Mouse (Mus musculus): ENCODE results near the gene 2610028H24Rik.

2610028H24Rik gene

GRCm38 (mm10) chr10:76448851-76449250, at the start of gene 2610028H24Rik:
TSS of gene 2610028H24Rik (plus strand) at chr10:76449081.
- DNase-seq (ENCODE audit: extremely low read depth, low read depth, low spot score) = no peak

GRCm38 (mm10) chr10:76408520-76408919, 40.4 kb upstream of the 2610028H24Rik start:
- no peak for DNase-seq (ENCODE audit: extremely low read depth, low read depth, low spot score)

GRCm38 (mm10) chr10:76416811-76417210, 32.1 kb upstream of the 2610028H24Rik start:
- DNase-seq (ENCODE audit: extremely low read depth, low read depth, low spot score) = no peak

GRCm38 (mm10) chr10:76425674-76426073, 23.2 kb upstream of the 2610028H24Rik start:
- DNase-seq (ENCODE audit: extremely low read depth, low read depth, low spot score) = no peak

GRCm38 (mm10) chr10:76433925-76434324, 15.0 kb upstream of the 2610028H24Rik start:
- no peak for DNase-seq (ENCODE audit: extremely low read depth, low read depth, low spot score)

- no peak for DNase-seq (ENCODE audit: extremely low read depth, low read depth, low spot score)
Measured at GRCm38 (mm10) chr10:76439107-76439890, 9.6 kb upstream of the 2610028H24Rik start.

- DNase-seq (ENCODE audit: extremely low read depth, low read depth, low spot score) = no peak
Measured at GRCm38 (mm10) chr10:76440281-76440680, 8.6 kb upstream of the 2610028H24Rik start, which contains the start of gene AC141477.1. TSS of gene AC141477.1 (minus strand) at chr10:76440444.

- DNase-seq (ENCODE audit: extremely low read depth, low read depth, low spot score) = peak; percentile 43
Measured at GRCm38 (mm10) chr10:76442178-76443088, 6.4 kb upstream of the 2610028H24Rik start, which contains the start of gene Pcnt. TSS of gene Pcnt (minus strand) at chr10:76442786.

GRCm38 (mm10) chr10:76445996-76446681, 2.7 kb upstream of the 2610028H24Rik start:
- no peak for DNase-seq (ENCODE audit: extremely low read depth, low read depth, low spot score)

- no peak for DNase-seq (ENCODE audit: extremely low read depth, low read depth, low spot score)
Measured at GRCm38 (mm10) chr10:76447406-76448229, 1.3 kb upstream of the 2610028H24Rik start.

GRCm38 (mm10) chr10:76455289-76455688, 6.4 kb downstream of the 2610028H24Rik start:
- no peak for DNase-seq (ENCODE audit: extremely low read depth, low read depth, low spot score)

- no peak for DNase-seq (ENCODE audit: extremely low read depth, low read depth, low spot score)
Measured at GRCm38 (mm10) chr10:76461255-76461654, 12.4 kb downstream of the 2610028H24Rik start.

GRCm38 (mm10) chr10:76462312-76462711, 13.4 kb downstream of the 2610028H24Rik start:
- no peak for DNase-seq (ENCODE audit: extremely low read depth, low read depth, low spot score)

- DNase-seq (ENCODE audit: extremely low read depth, low read depth, low spot score) = no peak
Measured at GRCm38 (mm10) chr10:76462721-76463120, 13.8 kb downstream of the 2610028H24Rik start.

GRCm38 (mm10) chr10:76468203-76469162, 19.6 kb downstream of the 2610028H24Rik start, which contains the start of the genes Mcm3ap and Ybey:
TSS of gene Mcm3ap (plus strand) at chr10:76468927.
TSS of gene Ybey (minus strand) at chr10:76469114.
- DNase-seq (ENCODE audit: extremely low read depth, low read depth, low spot score) = no peak

GRCm38 (mm10) chr10:76473759-76474158, 24.9 kb downstream of the 2610028H24Rik start:
- no peak for DNase-seq (ENCODE audit: extremely low read depth, low read depth, low spot score)

- DNase-seq (ENCODE audit: extremely low read depth, low read depth, low spot score) = no peak
Measured at GRCm38 (mm10) chr10:76480851-76481250, 32.0 kb downstream of the 2610028H24Rik start.

GRCm38 (mm10) chr10:76481480-76481879, 32.6 kb downstream of the 2610028H24Rik start:
- no peak for DNase-seq (ENCODE audit: extremely low read depth, low read depth, low spot score)

GRCm38 (mm10) chr10:76486302-76486701, 37.4 kb downstream of the 2610028H24Rik start:
- no peak for DNase-seq (ENCODE audit: extremely low read depth, low read depth, low spot score)
